Mouse (Mus musculus): ENCODE data around the gene Maml1. TPM values are rescaled to one million over a fixed set of nuclear protein-coding genes. Genes with fewer than 3 reads are reported as not detected.

Gene Maml1
- polyA plus RNA-seq, 1 experiment = 8.6 TPM

- 13% methylated on average over 7 of the region's 7 CpGs for WGBS
- Histone ChIP-seq H3K27ac (ENCODE audit: insufficient read depth, low read length) (peak overlapping the region; percentile 60), H3K27me3 (ENCODE audit: control insufficient read depth, insufficient read depth, low read length) (no peaks in the 10 kb centered on the region), H3K4me3 (replicated peaks; ENCODE audit: insufficient read depth, low read depth, low read length) (no peak overlapping the region), H3K4me1 (ENCODE audit: control insufficient read depth, insufficient read depth, low read length) (peaks cover 34% of the 10 kb centered on the region)
- DNase-seq = peak; percentile 90 to 95
- TF ChIP-seq POLR2A (IDR thresholded peaks at IDR 0.05; ENCODE audit: borderline replicate concordance, insufficient read depth, low read length) (no peak; the same call in 1 of the 2 replicates), CTCF (IDR thresholded peaks at IDR 0.05; ENCODE audit: borderline replicate concordance, insufficient read depth, low read depth, low read length) (no peak)
Measured at GRCm38 (mm10) chr11:50229252-50229910, 62.7 kb downstream of the Maml1 start.

GRCm38 (mm10) chr11:50228772-50229171 is 63.3 kb downstream of the Maml1 start:
- peak overlapping the region; percentile 60 for H3K27ac ChIP-seq (ENCODE audit: insufficient read depth, low read length)

GRCm38 (mm10) chr11:50227736-50228135 is 64.4 kb downstream of the Maml1 start:
- TF ChIP-seq CTCF (IDR thresholded peaks at IDR 0.05; ENCODE audit: borderline replicate concordance, insufficient read depth, low read depth, low read length) (no peak), POLR2A (IDR thresholded peaks at IDR 0.05; ENCODE audit: borderline replicate concordance, insufficient read depth, low read length) (no peak)
- Histone ChIP-seq H3K4me3 (replicated peaks; ENCODE audit: insufficient read depth, low read depth, low read length) (peak overlapping the region; percentile 21), H3K27ac (ENCODE audit: insufficient read depth, low read length) (peak overlapping the region; percentile 91; the same call in 1 of the 2 replicates), H3K27me3 (ENCODE audit: control insufficient read depth, insufficient read depth, low read length) (no peaks in the 10 kb centered on the region), H3K4me1 (ENCODE audit: control insufficient read depth, insufficient read depth, low read length) (peaks cover 39% of the 10 kb centered on the region)
- 8% methylated on average over 4 of the region's 4 CpGs for WGBS
- DNase-seq = peak; percentile 81 to 90

More at GRCm38 (mm10) chr11:50228772-50229171, 63.3 kb downstream of the Maml1 start:
- WGBS = 24% methylated on average over 3 of the region's 3 CpGs
- H3K4me1 ChIP-seq (ENCODE audit: control insufficient read depth, insufficient read depth, low read length) = peaks cover 39% of the 10 kb centered on the region
- peak overlapping the region; percentile 23 for H3K4me3 ChIP-seq (replicated peaks; ENCODE audit: insufficient read depth, low read depth, low read length)
- DNase-seq = peak; percentile 70 to 74
- TF ChIP-seq CTCF (IDR thresholded peaks at IDR 0.05; ENCODE audit: borderline replicate concordance, insufficient read depth, low read depth, low read length) = no peak
- no peak for TF ChIP-seq POLR2A (IDR thresholded peaks at IDR 0.05; ENCODE audit: borderline replicate concordance, insufficient read depth, low read length)
- no peaks in the 10 kb centered on the region for H3K27me3 ChIP-seq (ENCODE audit: control insufficient read depth, insufficient read depth, low read length)

GRCm38 (mm10) chr11:50227226-50227625 is 64.9 kb downstream of the Maml1 start:
- Histone ChIP-seq H3K27me3 (ENCODE audit: control insufficient read depth, insufficient read depth, low read length) (no peaks in the 10 kb centered on the region), H3K4me3 (replicated peaks; ENCODE audit: insufficient read depth, low read depth, low read length) (peak overlapping the region; percentile 77), H3K4me1 (ENCODE audit: control insufficient read depth, insufficient read depth, low read length) (peaks cover 39% of the 10 kb centered on the region), H3K27ac (ENCODE audit: insufficient read depth, low read length) (peak overlapping the region; percentile 91; the same call in 1 of the 2 replicates)
- WGBS = 61% methylated on average over 3 of the region's 3 CpGs
- no peak for DNase-seq
- TF ChIP-seq POLR2A (IDR thresholded peaks at IDR 0.05; ENCODE audit: borderline replicate concordance, insufficient read depth, low read length) = no peak
- no peak for TF ChIP-seq CTCF (IDR thresholded peaks at IDR 0.05; ENCODE audit: borderline replicate concordance, insufficient read depth, low read depth, low read length)

GRCm38 (mm10) chr11:50226406-50226805 is 65.7 kb downstream of the Maml1 start:
- H3K4me3 ChIP-seq (replicated peaks; ENCODE audit: insufficient read depth, low read depth, low read length) = peak overlapping the region; percentile 77
- peak overlapping the region; percentile 91 for H3K27ac ChIP-seq (ENCODE audit: insufficient read depth, low read length)
- H3K4me1 ChIP-seq (ENCODE audit: control insufficient read depth, insufficient read depth, low read length) = peaks cover 39% of the 10 kb centered on the region
- DNase-seq = no peak
- H3K27me3 ChIP-seq (ENCODE audit: control insufficient read depth, insufficient read depth, low read length) = no peaks in the 10 kb centered on the region
- no peak for TF ChIP-seq POLR2A (IDR thresholded peaks at IDR 0.05; ENCODE audit: borderline replicate concordance, insufficient read depth, low read length)
- WGBS = 10% methylated on average over 2 of the region's 2 CpGs

GRCm38 (mm10) chr11:50225611-50226378 is 66.3 kb downstream of the Maml1 start:
- WGBS = under 1% methylated on average over 34 of the region's 34 CpGs
- peak; percentile 68 to 75 for DNase-seq

GRCm38 (mm10) chr11:50224671-50225530 is 67.2 kb downstream of the Maml1 start:
- WGBS = under 1% methylated on average over 70 of the region's 70 CpGs
- DNase-seq = peak; percentile 91 to 93
- peak overlapping the region; percentile 77 for H3K4me3 ChIP-seq (replicated peaks; ENCODE audit: insufficient read depth, low read depth, low read length)
- H3K27ac ChIP-seq (ENCODE audit: insufficient read depth, low read length) = peak overlapping the region; percentile 91
- peaks cover 28% of the 10 kb centered on the region for H3K4me1 ChIP-seq (ENCODE audit: control insufficient read depth, insufficient read depth, low read length)
- no peaks in the 10 kb centered on the region for H3K27me3 ChIP-seq (ENCODE audit: control insufficient read depth, insufficient read depth, low read length)
- peak; percentile 47 for TF ChIP-seq POLR2A (IDR thresholded peaks at IDR 0.05; ENCODE audit: borderline replicate concordance, insufficient read depth, low read length)
- 0 out of 2 replicates have a peak, but pooled peaks have one; percentile 1 for TF ChIP-seq CTCF (IDR thresholded peaks at IDR 0.05; ENCODE audit: borderline replicate concordance, insufficient read depth, low read depth, low read length)

More at GRCm38 (mm10) chr11:50225611-50226378, 66.3 kb downstream of the Maml1 start:
- Histone ChIP-seq H3K4me1 (ENCODE audit: control insufficient read depth, insufficient read depth, low read length) (peaks cover 36% of the 10 kb centered on the region), H3K27me3 (ENCODE audit: control insufficient read depth, insufficient read depth, low read length) (no peaks in the 10 kb centered on the region), H3K27ac (ENCODE audit: insufficient read depth, low read length) (peak overlapping the region; percentile 91), H3K4me3 (replicated peaks; ENCODE audit: insufficient read depth, low read depth, low read length) (peak overlapping the region; percentile 77)
- TF ChIP-seq CTCF (IDR thresholded peaks at IDR 0.05; ENCODE audit: borderline replicate concordance, insufficient read depth, low read depth, low read length) = no peak
- no peak for TF ChIP-seq POLR2A (IDR thresholded peaks at IDR 0.05; ENCODE audit: borderline replicate concordance, insufficient read depth, low read length)

Data from cerebellum, adult 2 months (tissue).